Mouse (Mus musculus) testis, adult 2 months (tissue): ENCODE data around the gene Golph3.

Experiments
- CTCF ChIP-seq: fragments of 200-500 bp; IDR thresholded peaks from 2 replicates; pipeline ENCODE4 v1.5.1; 2012; ENCODE audit warnings: low read depth, mild to moderate bottlenecking, inconsistent platforms, low read length, moderate library complexity; ENCODE audit not compliant: control insufficient read depth, insufficient read depth, insufficient replicate concordance
- POLR2A ChIP-seq: fragments of 200-500 bp; IDR thresholded peaks from 2 replicates; pipeline ENCODE4 v1.6.1; 2012; ENCODE audit warnings: low read depth, mild to moderate bottlenecking, inconsistent platforms, low read length, moderate library complexity; ENCODE audit not compliant: control insufficient read depth

- TF ChIP-seq CTCF: no peak
- TF ChIP-seq POLR2A: no peak
These were observed 27.7 kb downstream of the Golph3 start for GRCm38 (mm10) chr15:12348950-12349349.
